ENCODE assay signal across 16 mouse cellular contexts in genomic region chr9:116701511-116702179, GRCm38 (mm10).
A peak's percentile ranks its signal among the peaks of the same experiment; 100 is the strongest.
DNase-seq lines count a peak whose midpoint lies in the region; ATAC-seq lines count a peak whose summit lies in the region.
"Had no signal": no experiment of that assay in that cellular context is flagged by ENCODE, and none has a peak within 500 bp of the region (broad histone marks: within the 10 kb centered on the region; RNA-seq: fewer than 3 reads in every experiment).

No protein-coding gene starts in this region.

- no peaks in the 10 kb centered on the region for H3K4me1 ChIP-seq in limb, embryonic 11.5 days (ENCODE audit: control insufficient read depth, insufficient read depth, low read length)
- no peaks in the 10 kb centered on the region for H3K4me1 ChIP-seq in limb, embryonic 10.5 days
- H3K4me1 ChIP-seq in heart, embryonic 13.5 days = peaks cover 26% of the 10 kb centered on the region
- no peaks in the 10 kb centered on the region for H3K4me1 ChIP-seq in stomach, embryonic 14.5 days (ENCODE audit: control insufficient read depth, insufficient read depth, low read length)
- H3K4me1 ChIP-seq: embryonic facial prominence, embryonic 13.5 days; forebrain, embryonic 12.5 days had no signal

- H3K4me2 ChIP-seq in limb, embryonic 11.5 days (ENCODE audit: low read depth, severe bottlenecking) = no peak overlapping the region
- peak overlapping the region; percentile 20 for H3K4me2 ChIP-seq in heart, embryonic 13.5 days
- H3K4me2 ChIP-seq in stomach, embryonic 14.5 days (replicated peaks; ENCODE audit: low read depth, low read length) = no peak overlapping the region
- H3K4me2 ChIP-seq: embryonic facial prominence, embryonic 13.5 days; forebrain, embryonic 12.5 days had no signal

- H3K27ac ChIP-seq in limb, embryonic 11.5 days (replicated peaks; ENCODE audit: low read depth, low read length) = 0 out of 2 replicates have a peak overlapping the region, but pooled peaks have one; percentile 14
- H3K27ac ChIP-seq in limb, embryonic 10.5 days = no peak overlapping the region
- H3K27ac ChIP-seq in heart, embryonic 13.5 days (replicated peaks) = peak overlapping the region; percentile 69
- peak overlapping the region; percentile 56; the same call in 1 of the 2 replicates for H3K27ac ChIP-seq in stomach, embryonic 14.5 days (ENCODE audit: low read length)
- H3K27ac ChIP-seq: embryonic facial prominence, embryonic 13.5 days; forebrain, embryonic 12.5 days had no signal

- ATAC-seq in limb, embryonic 11.5 days (ENCODE audit: insufficient number of reproducible peaks, low FRiP score, low TSS enrichment, low read depth) = no peak
- ATAC-seq in heart, embryonic 13.5 days (ENCODE audit: extremely low read depth, insufficient number of reproducible peaks, low FRiP score, low TSS enrichment) = no peak
- ATAC-seq in stomach, embryonic 14.5 days (ENCODE audit: insufficient number of reproducible peaks, insufficient read depth, low FRiP score, low read depth) = no peak
- ATAC-seq in monocyte, adult 5-6 weeks (replicated peaks; ENCODE audit: insufficient number of reproducible peaks, low FRiP score, low TSS enrichment, poor library complexity, severe bottlenecking) = no peak
- ATAC-seq: hindbrain, embryonic 16.5 days had no signal

- DNase-seq in adrenal gland, adult (ENCODE audit: inconsistent age in 2 of 2, low spot score in 1 of 2) = peak; percentile 5 to 30
- no peak for DNase-seq in adrenal gland, postnatal 4 days (ENCODE audit: low spot score in 2 of 2)
- no peak for DNase-seq in limb, embryonic 11.5 days (ENCODE audit: low spot score)
- no peak for DNase-seq in limb, embryonic 10.5 days (ENCODE audit: low spot score)
- no peak for DNase-seq in cerebellum, postnatal 36 days
- DNase-seq: cerebellum, postnatal 14 days; gastrocnemius, postnatal 25 days; layer of hippocampus, adult 9-11 months; lung, postnatal 4 days; thymus, adult 18-20 months had no signal

- WGBS in limb, embryonic 11.5 days = 72% methylated on average over 11 of the region's 11 CpGs
- 67% methylated on average over 11 of the region's 11 CpGs for WGBS in limb, embryonic 10.5 days
- 16% methylated on average over 11 of the region's 11 CpGs for WGBS in heart, embryonic 13.5 days
- 29% methylated on average over 11 of the region's 11 CpGs for WGBS in stomach, embryonic 14.5 days

- H3K4me3 ChIP-seq in limb, embryonic 11.5 days (ENCODE audit: low read depth, low read length) = no peak overlapping the region
- no peak overlapping the region for H3K4me3 ChIP-seq in limb, embryonic 10.5 days
- no peak overlapping the region for H3K4me3 ChIP-seq in heart, embryonic 13.5 days
- no peak overlapping the region for H3K4me3 ChIP-seq in stomach, embryonic 14.5 days (ENCODE audit: low read depth, low read length)
- H3K4me3 ChIP-seq: embryonic facial prominence, embryonic 13.5 days; forebrain, embryonic 12.5 days had no signal

- no peaks in the 10 kb centered on the region; the same call in 1 of the 2 replicates for H3K9me3 ChIP-seq in limb, embryonic 11.5 days (ENCODE audit: control insufficient read depth, low read length)
- no peaks in the 10 kb centered on the region for H3K9me3 ChIP-seq in limb, embryonic 10.5 days (replicated peaks)
- 0 out of 2 replicates have a peak, but pooled peaks cover 2% of the 10 kb centered on the region for H3K9me3 ChIP-seq in heart, embryonic 13.5 days
- H3K9me3 ChIP-seq in stomach, embryonic 14.5 days (ENCODE audit: control insufficient read depth, low read depth, low read length) = no peaks in the 10 kb centered on the region
- H3K9me3 ChIP-seq: forebrain, embryonic 12.5 days had no signal

- no peaks in the 10 kb centered on the region for H3K36me3 ChIP-seq in limb, embryonic 11.5 days (ENCODE audit: control insufficient read depth, insufficient read depth, low read length)
- H3K36me3 ChIP-seq in limb, embryonic 10.5 days = no peaks in the 10 kb centered on the region
- peaks cover 8% of the 10 kb centered on the region for H3K36me3 ChIP-seq in heart, embryonic 13.5 days
- no peaks in the 10 kb centered on the region for H3K36me3 ChIP-seq in stomach, embryonic 14.5 days (ENCODE audit: control insufficient read depth, insufficient read depth, low read length)
- H3K36me3 ChIP-seq: forebrain, embryonic 12.5 days had no signal

- H3K27me3 ChIP-seq in limb, embryonic 11.5 days (ENCODE audit: control insufficient read depth, insufficient read depth, low read length) = no peaks in the 10 kb centered on the region
- H3K27me3 ChIP-seq in limb, embryonic 10.5 days (ENCODE audit: low read depth, poor library complexity, severe bottlenecking) = no peaks in the 10 kb centered on the region
- no peaks in the 10 kb centered on the region for H3K27me3 ChIP-seq in heart, embryonic 13.5 days (replicated peaks)
- H3K27me3 ChIP-seq in stomach, embryonic 14.5 days (ENCODE audit: control insufficient read depth, insufficient read depth, low read length) = no peaks in the 10 kb centered on the region
- H3K27me3 ChIP-seq: embryonic facial prominence, embryonic 13.5 days; forebrain, embryonic 12.5 days had no signal

- no peak overlapping the region for H3K9ac ChIP-seq in limb, embryonic 11.5 days (ENCODE audit: low read length)
- H3K9ac ChIP-seq in heart, embryonic 13.5 days = no peak overlapping the region
- H3K9ac ChIP-seq in stomach, embryonic 14.5 days (replicated peaks; ENCODE audit: low read depth, low read length) = no peak overlapping the region
- H3K9ac ChIP-seq: embryonic facial prominence, embryonic 13.5 days; forebrain, embryonic 12.5 days had no signal

Comparison
In these comparisons a context has a peak if more than half of its experiments do, and no peak if none do; other contexts are left out.
1. DNase-seq: peak in adrenal gland, adult (2 of 2); none in adrenal gland, postnatal 4 days (0 of 2), limb, embryonic 11.5 days (single experiment), limb, embryonic 10.5 days (single experiment) and cerebellum, postnatal 36 days (0 of 2).